15 mouse cellular contexts compared by ENCODE assay signal in genomic region chr6:64773430-64773829, GRCm38 (mm10). TPM values are rescaled to one million over a fixed set of nuclear protein-coding genes. Genes with fewer than 3 reads are reported as not detected.
DNase-seq lines count a peak whose midpoint lies in the region; ATAC-seq and TF ChIP-seq lines count a peak whose summit lies in the region.
"Had no signal": no experiment of that assay in that cellular context is flagged by ENCODE, and none has a peak within 500 bp of the region (broad histone marks: within the 10 kb centered on the region; RNA-seq: fewer than 3 reads in every experiment).

No protein-coding gene starts in this region.

- H3K4me1 ChIP-seq in forebrain, embryonic 11.5 days (replicated peaks; ENCODE audit: control insufficient read depth, insufficient read depth, low read length) = peaks cover 4% of the 10 kb centered on the region; the same call in 1 of the 2 replicates
- H3K4me1 ChIP-seq in forebrain, embryonic 15.5 days = no peaks in the 10 kb centered on the region
- no peaks in the 10 kb centered on the region for H3K4me1 ChIP-seq in embryonic facial prominence, embryonic 10.5 days
- peaks cover 3% of the 10 kb centered on the region for H3K4me1 ChIP-seq in neural tube, embryonic 13.5 days (replicated peaks)
- no peaks in the 10 kb centered on the region for H3K4me1 ChIP-seq in intestine, postnatal 0 days (replicated peaks; ENCODE audit: control insufficient read depth, insufficient read depth, low read length)
- H3K4me1 ChIP-seq: embryonic facial prominence, embryonic 12.5 days; heart, embryonic 12.5 days had no signal

- 3% methylated on average over 7 of the region's 7 CpGs for WGBS in forebrain, embryonic 11.5 days
- WGBS in forebrain, embryonic 15.5 days = 1% methylated on average over 7 of the region's 7 CpGs
- 10% methylated on average over 7 of the region's 7 CpGs for WGBS in embryonic facial prominence, embryonic 10.5 days
- 1% methylated on average over 7 of the region's 7 CpGs for WGBS in neural tube, embryonic 13.5 days
- 56% methylated on average over 7 of the region's 7 CpGs for WGBS in intestine, postnatal 0 days

- no peaks in the 10 kb centered on the region for H3K36me3 ChIP-seq in forebrain, embryonic 11.5 days (ENCODE audit: control insufficient read depth, insufficient read depth, low read length)
- no peaks in the 10 kb centered on the region for H3K36me3 ChIP-seq in forebrain, embryonic 15.5 days
- no peaks in the 10 kb centered on the region for H3K36me3 ChIP-seq in embryonic facial prominence, embryonic 10.5 days (replicated peaks)
- no peaks in the 10 kb centered on the region for H3K36me3 ChIP-seq in neural tube, embryonic 13.5 days
- H3K36me3 ChIP-seq in intestine, postnatal 0 days (ENCODE audit: control insufficient read depth, insufficient read depth) = no peaks in the 10 kb centered on the region
- H3K36me3 ChIP-seq: embryonic facial prominence, embryonic 12.5 days; heart, embryonic 12.5 days had no signal

- no peak overlapping the region for H3K27ac ChIP-seq in forebrain, embryonic 11.5 days (ENCODE audit: low read depth, low read length)
- no peak overlapping the region for H3K27ac ChIP-seq in forebrain, embryonic 15.5 days (replicated peaks)
- H3K27ac ChIP-seq in embryonic facial prominence, embryonic 10.5 days (replicated peaks) = no peak overlapping the region
- H3K27ac ChIP-seq in neural tube, embryonic 13.5 days (replicated peaks) = no peak overlapping the region
- H3K27ac ChIP-seq in intestine, postnatal 0 days (ENCODE audit: low read depth, low read length) = no peak overlapping the region
- H3K27ac ChIP-seq: embryonic facial prominence, embryonic 12.5 days had no signal

- H3K4me2 ChIP-seq in forebrain, embryonic 11.5 days (ENCODE audit: low read depth, low read length, severe bottlenecking) = no peak overlapping the region
- H3K4me2 ChIP-seq in forebrain, embryonic 15.5 days (replicated peaks) = no peak overlapping the region
- H3K4me2 ChIP-seq in neural tube, embryonic 13.5 days = peak overlapping the region; percentile 33
- no peak overlapping the region for H3K4me2 ChIP-seq in intestine, postnatal 0 days (replicated peaks; ENCODE audit: low read depth)
- H3K4me2 ChIP-seq: embryonic facial prominence, embryonic 12.5 days; heart, embryonic 12.5 days had no signal

- H3K27me3 ChIP-seq in forebrain, embryonic 11.5 days (ENCODE audit: control insufficient read depth, insufficient read depth, low read length) = no peaks in the 10 kb centered on the region
- H3K27me3 ChIP-seq in forebrain, embryonic 15.5 days = no peaks in the 10 kb centered on the region
- H3K27me3 ChIP-seq in embryonic facial prominence, embryonic 10.5 days (replicated peaks; ENCODE audit: low read depth, poor library complexity, severe bottlenecking) = no peaks in the 10 kb centered on the region
- H3K27me3 ChIP-seq in neural tube, embryonic 13.5 days = no peaks in the 10 kb centered on the region
- no peaks in the 10 kb centered on the region for H3K27me3 ChIP-seq in intestine, postnatal 0 days (replicated peaks; ENCODE audit: control insufficient read depth, insufficient read depth, low read length)
- H3K27me3 ChIP-seq: embryonic facial prominence, embryonic 12.5 days; heart, embryonic 12.5 days had no signal

- no peak overlapping the region for H3K9ac ChIP-seq in forebrain, embryonic 11.5 days (ENCODE audit: low read length)
- H3K9ac ChIP-seq in forebrain, embryonic 15.5 days (replicated peaks) = no peak overlapping the region
- H3K9ac ChIP-seq in neural tube, embryonic 13.5 days = no peak overlapping the region
- H3K9ac ChIP-seq in intestine, postnatal 0 days (ENCODE audit: low read depth, low read length) = no peak overlapping the region
- H3K9ac ChIP-seq: embryonic facial prominence, embryonic 12.5 days; heart, embryonic 12.5 days had no signal

- peak; percentile 54 for DNase-seq in forebrain, embryonic 11.5 days (ENCODE audit: low spot score)
- peak; percentile 10 for DNase-seq in embryonic facial prominence, embryonic 10.5 days (ENCODE audit: low spot score)
- DNase-seq in mesoderm, embryonic 11.5 days (ENCODE audit: low read depth, low spot score) = peak; percentile 32
- no peak for DNase-seq in lung, postnatal 4 days
- DNase-seq in left cerebral cortex, adult 11 months (ENCODE audit: low spot score) = no peak
- DNase-seq: cerebellum, adult 18-20 months; heart, postnatal 4 days; kidney, adult 9 months; thymus, adult 2 months had no signal

- no peak overlapping the region for H3K4me3 ChIP-seq in forebrain, embryonic 11.5 days (ENCODE audit: low read depth, low read length)
- H3K4me3 ChIP-seq in forebrain, embryonic 15.5 days = no peak overlapping the region
- no peak overlapping the region for H3K4me3 ChIP-seq in embryonic facial prominence, embryonic 10.5 days
- H3K4me3 ChIP-seq in neural tube, embryonic 13.5 days = no peak overlapping the region
- no peak overlapping the region for H3K4me3 ChIP-seq in intestine, postnatal 0 days (ENCODE audit: low read depth, low read length)
- H3K4me3 ChIP-seq: embryonic facial prominence, embryonic 12.5 days; heart, embryonic 12.5 days had no signal

- no peak for ATAC-seq in forebrain, embryonic 11.5 days (replicated peaks; ENCODE audit: low FRiP score)
- no peak for ATAC-seq in forebrain, embryonic 15.5 days (replicated peaks)
- ATAC-seq in neural tube, embryonic 13.5 days (ENCODE audit: low read depth) = no peak
- ATAC-seq in intestine, postnatal 0 days = no peak

- TF ChIP-seq CTCF in intestine, postnatal 0 days (IDR thresholded peaks at IDR 0.05; ENCODE audit: low read depth) = no peak

- no peaks in the 10 kb centered on the region for H3K9me3 ChIP-seq in forebrain, embryonic 11.5 days (ENCODE audit: control insufficient read depth, low read length)
- no peaks in the 10 kb centered on the region for H3K9me3 ChIP-seq in forebrain, embryonic 15.5 days
- no peaks in the 10 kb centered on the region for H3K9me3 ChIP-seq in embryonic facial prominence, embryonic 10.5 days
- no peaks in the 10 kb centered on the region for H3K9me3 ChIP-seq in neural tube, embryonic 13.5 days
- no peaks in the 10 kb centered on the region for H3K9me3 ChIP-seq in intestine, postnatal 0 days (ENCODE audit: control insufficient read depth)
- H3K9me3 ChIP-seq: embryonic facial prominence, embryonic 12.5 days; heart, embryonic 12.5 days had no signal

RNA-seq across cellular contexts. Expression of gene Atoh1, which starts 44.5 kb away (rescaled TPM):
- not detected in 2 replicates for polyA plus RNA-seq in forebrain, embryonic 11.5 days (2014; fragmentation: Nextera tagmentation; extraction: Ambion mirVana)
- polyA plus RNA-seq in forebrain, embryonic 15.5 days (2015; fragmentation: Nextera tagmentation; extraction: Ambion mirVana) = 0.26 TPM in 1 of 2 replicates, not detected in the other
- 1.1 and 2.9 TPM in 2 replicates for polyA plus RNA-seq in embryonic facial prominence, embryonic 10.5 days (2016; fragmentation: Nextera tagmentation; extraction: Ambion mirVana)
- polyA plus RNA-seq in neural tube, embryonic 13.5 days (2015; fragmentation: Nextera tagmentation; extraction: Ambion mirVana) = 0.81 and 1.0 TPM in 2 replicates
- polyA plus RNA-seq in intestine, postnatal 0 days (2015; fragmentation: Nextera tagmentation; extraction: Ambion mirVana) = 5.2 and 8.4 TPM in 2 replicates
- polyA plus RNA-seq: heart, embryonic 12.5 days; liver, adult 2 months had no signal

Comparison
In these comparisons a context has a peak if more than half of its experiments do, and no peak if none do; other contexts are left out.
1. DNase-seq: peak in forebrain, embryonic 11.5 days (single experiment), embryonic facial prominence, embryonic 10.5 days (single experiment) and mesoderm, embryonic 11.5 days (single experiment); none in lung, postnatal 4 days (0 of 2) and left cerebral cortex, adult 11 months (single experiment).